Mouse (Mus musculus): ENCODE data around the gene Tent5b. TPM values are rescaled to one million over a fixed set of nuclear protein-coding genes. Genes with fewer than 3 reads are reported as not detected.

Tent5b gene
- polyA plus RNA-seq, 1 experiment = 0.30 TPM

DNA sequence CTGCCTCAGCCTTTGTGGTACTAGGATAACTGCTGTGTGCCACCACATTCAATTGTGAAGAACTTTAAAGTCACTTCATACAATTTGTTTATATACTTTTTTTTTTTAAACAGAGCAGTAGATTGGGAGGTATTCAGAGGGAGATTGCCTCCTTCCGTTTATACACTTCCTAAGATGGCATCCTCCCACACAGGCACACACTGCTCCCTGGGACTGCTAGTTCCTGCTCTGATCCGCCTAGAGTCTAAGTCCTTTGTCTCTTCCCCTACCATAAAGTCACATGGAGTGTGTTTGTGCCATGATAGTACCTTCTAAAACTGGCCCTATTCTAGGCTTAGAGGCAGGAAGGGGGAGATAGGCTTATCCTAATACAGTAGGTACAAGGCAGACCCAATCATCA, 41.6 kb downstream of the Tent5b start:
- 63% methylated on average over 2 of the region's 2 CpGs for WGBS
- no peak for DNase-seq (ENCODE audit: low read depth in 1 of 2, low spot score in 2 of 2)
- Histone ChIP-seq H3K4me1 (ENCODE audit: control insufficient read depth, insufficient read depth, insufficient read length) (peaks cover 7% of the 10 kb centered on the region; the same call in 1 of the 2 replicates), H3K36me3 (ENCODE audit: control insufficient read depth, insufficient read depth, low read length) (no peaks in the 10 kb centered on the region), H3K27me3 (ENCODE audit: control insufficient read depth, insufficient read depth, low read length) (peaks cover 11% of the 10 kb centered on the region; the same call in 1 of the 2 replicates), H3K27ac (ENCODE audit: insufficient read depth, low read length) (no peak overlapping the region), H3K4me3 (ENCODE audit: extremely low read depth, insufficient read depth, insufficient read length) (no peak overlapping the region)
- no peak for TF ChIP-seq POLR2A (IDR thresholded peaks at IDR 0.05; ENCODE audit: low read depth, low read length)
- no peak for TF ChIP-seq CTCF (IDR thresholded peaks at IDR 0.05; ENCODE audit: extremely low read depth, insufficient read depth, insufficient read length, insufficient replicate concordance)

DNA sequence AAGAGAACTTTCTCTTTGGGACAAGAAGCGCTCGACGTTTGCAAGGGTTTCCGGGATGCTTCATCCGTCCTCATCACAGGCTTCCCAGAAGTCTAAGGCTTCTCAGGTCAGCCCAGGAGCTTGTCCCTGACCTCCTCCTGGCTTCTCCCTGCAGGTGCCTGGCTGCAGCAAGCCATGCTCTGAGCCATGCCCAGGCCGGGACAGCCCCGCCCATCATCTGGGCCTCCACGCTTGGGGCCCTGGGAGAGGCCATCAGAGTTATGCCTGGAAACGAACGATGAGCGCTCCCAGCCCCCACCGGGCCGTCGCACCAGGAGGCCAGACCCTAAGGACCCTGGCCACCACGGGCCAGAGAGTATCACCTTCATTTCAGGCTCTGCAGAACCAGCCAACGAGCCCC, 47.9 kb downstream of the Tent5b start:
- Histone ChIP-seq H3K4me3 (ENCODE audit: extremely low read depth, insufficient read depth, insufficient read length) (no peak overlapping the region), H3K36me3 (ENCODE audit: control insufficient read depth, insufficient read depth, low read length) (peaks cover 9% of the 10 kb centered on the region), H3K27ac (ENCODE audit: insufficient read depth, low read length) (no peak overlapping the region), H3K4me1 (ENCODE audit: control insufficient read depth, insufficient read depth, insufficient read length) (no peaks in the 10 kb centered on the region; the same call in 1 of the 2 replicates), H3K27me3 (ENCODE audit: control insufficient read depth, insufficient read depth, low read length) (no peaks in the 10 kb centered on the region)
- TF ChIP-seq POLR2A (IDR thresholded peaks at IDR 0.05; ENCODE audit: low read depth, low read length) = no peak
- no peak for TF ChIP-seq CTCF (IDR thresholded peaks at IDR 0.05; ENCODE audit: extremely low read depth, insufficient read depth, insufficient read length, insufficient replicate concordance)
- no peak for DNase-seq (ENCODE audit: low read depth in 1 of 2, low spot score in 2 of 2)
- 87% methylated on average over 16 of the region's 16 CpGs for WGBS

DNA sequence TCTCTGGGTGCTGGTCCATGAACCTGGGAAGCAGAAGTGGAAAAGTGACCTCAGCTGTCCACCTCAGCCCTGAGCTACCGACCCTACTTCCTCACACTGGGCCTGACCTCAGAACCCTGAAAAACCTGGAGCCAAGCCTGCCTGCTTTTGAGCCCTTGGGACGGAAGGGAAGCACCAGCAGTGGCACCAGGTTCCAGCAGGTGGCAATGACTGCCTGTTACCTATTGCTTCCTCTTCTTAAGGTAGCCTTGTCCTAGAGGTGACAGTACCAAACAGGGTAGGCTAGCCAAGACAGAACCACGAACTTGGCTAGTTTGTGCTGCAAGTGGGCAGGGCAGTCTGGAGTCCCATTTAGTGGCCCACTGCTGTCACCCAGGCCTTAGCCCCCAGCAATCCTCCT, 52.8 kb downstream of the Tent5b start:
- Histone ChIP-seq H3K36me3 (ENCODE audit: control insufficient read depth, insufficient read depth, low read length) (peaks cover 26% of the 10 kb centered on the region), H3K27me3 (ENCODE audit: control insufficient read depth, insufficient read depth, low read length) (no peaks in the 10 kb centered on the region), H3K4me1 (ENCODE audit: control insufficient read depth, insufficient read depth, insufficient read length) (no peaks in the 10 kb centered on the region; the same call in 1 of the 2 replicates), H3K27ac (ENCODE audit: insufficient read depth, low read length) (no peak overlapping the region), H3K4me3 (ENCODE audit: extremely low read depth, insufficient read depth, insufficient read length) (no peak overlapping the region)
- 87% methylated on average over 3 of the region's 3 CpGs for WGBS
- no peak for TF ChIP-seq POLR2A (IDR thresholded peaks at IDR 0.05; ENCODE audit: low read depth, low read length)
- TF ChIP-seq CTCF (IDR thresholded peaks at IDR 0.05; ENCODE audit: extremely low read depth, insufficient read depth, insufficient read length, insufficient replicate concordance) = no peak
- DNase-seq (ENCODE audit: low read depth in 1 of 2, low spot score in 2 of 2) = no peak

DNA sequence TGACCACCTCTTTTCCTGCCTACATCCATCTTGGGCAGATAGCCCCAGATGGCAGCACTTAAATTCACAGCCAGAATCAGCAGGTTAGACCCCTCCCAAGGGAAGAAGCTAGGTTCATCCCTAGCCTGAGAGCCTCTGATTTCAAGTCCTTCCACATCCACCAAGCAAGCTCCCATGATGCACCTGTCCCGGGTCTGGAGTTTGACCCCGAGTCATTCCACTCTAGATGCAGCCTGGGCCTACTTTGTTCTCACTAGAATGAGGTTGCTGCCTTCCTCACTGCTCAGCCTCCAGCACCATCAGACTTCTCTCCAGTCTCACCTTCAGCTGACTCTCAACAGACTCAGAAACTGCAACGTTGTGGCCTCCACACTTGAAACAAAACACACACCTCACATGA, 56.1 kb downstream of the Tent5b start:
- no peaks in the 10 kb centered on the region for H3K27me3 ChIP-seq (ENCODE audit: control insufficient read depth, insufficient read depth, low read length)
- no peak overlapping the region for H3K27ac ChIP-seq (ENCODE audit: insufficient read depth, low read length)
- no peaks in the 10 kb centered on the region for H3K4me1 ChIP-seq (ENCODE audit: control insufficient read depth, insufficient read depth, insufficient read length)
- TF ChIP-seq CTCF (IDR thresholded peaks at IDR 0.05; ENCODE audit: extremely low read depth, insufficient read depth, insufficient read length, insufficient replicate concordance) (no peak), POLR2A (IDR thresholded peaks at IDR 0.05; ENCODE audit: low read depth, low read length) (no peak)
- peaks cover 29% of the 10 kb centered on the region for H3K36me3 ChIP-seq (ENCODE audit: control insufficient read depth, insufficient read depth, low read length)
- DNase-seq (ENCODE audit: low read depth in 1 of 2, low spot score in 2 of 2) = no peak
- WGBS = 86% methylated on average over 3 of the region's 3 CpGs
- no peak overlapping the region for H3K4me3 ChIP-seq (ENCODE audit: extremely low read depth, insufficient read depth, insufficient read length)

DNA sequence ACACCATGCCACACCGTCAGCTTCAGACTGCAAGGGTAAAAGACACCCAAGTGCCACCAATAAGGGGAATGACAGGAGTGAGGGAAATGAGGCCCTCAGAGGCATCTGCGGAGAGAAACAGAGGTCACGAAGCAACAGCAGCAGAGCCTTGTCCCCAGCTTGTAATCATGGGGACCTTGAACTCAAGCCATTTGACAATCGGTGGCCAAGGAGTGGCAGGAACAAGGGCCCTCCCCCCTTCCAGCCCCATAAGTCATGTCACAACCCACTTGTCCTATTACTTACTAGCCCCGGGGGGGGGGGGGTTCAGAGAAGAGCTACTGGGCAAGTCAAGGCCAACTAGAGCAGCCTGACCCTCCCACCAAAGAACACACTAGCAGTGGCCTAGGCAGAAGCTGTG, 56.7 kb downstream of the Tent5b start:
- Histone ChIP-seq H3K4me1 (ENCODE audit: control insufficient read depth, insufficient read depth, insufficient read length) (no peaks in the 10 kb centered on the region), H3K36me3 (ENCODE audit: control insufficient read depth, insufficient read depth, low read length) (peaks cover 29% of the 10 kb centered on the region), H3K4me3 (ENCODE audit: extremely low read depth, insufficient read depth, insufficient read length) (no peak overlapping the region), H3K27me3 (ENCODE audit: control insufficient read depth, insufficient read depth, low read length) (no peaks in the 10 kb centered on the region), H3K27ac (ENCODE audit: insufficient read depth, low read length) (no peak overlapping the region)
- no peak for DNase-seq (ENCODE audit: low read depth in 1 of 2, low spot score in 2 of 2)
- WGBS = 86% methylated on average over 5 of the region's 5 CpGs
- TF ChIP-seq POLR2A (IDR thresholded peaks at IDR 0.05; ENCODE audit: low read depth, low read length) (no peak), CTCF (IDR thresholded peaks at IDR 0.05; ENCODE audit: extremely low read depth, insufficient read depth, insufficient read length, insufficient replicate concordance) (no peak)

Other genes starting within 250 kb of the Tent5b start
- gene Map3k6, start 239.3 kb upstream of the Tent5b start, polyA plus RNA-seq (2012; rRNA removed) = 4.0 and 5.8 TPM in 2 replicates
- gene Sytl1, start 217.0 kb upstream of the Tent5b start, polyA plus RNA-seq (2012; rRNA removed) = 6.8 and 7.1 TPM in 2 replicates
- 58.0 and 61.0 TPM in 2 replicates for gene Tmem222, start 202.3 kb upstream of the Tent5b start, polyA plus RNA-seq (2012; rRNA removed)
- 33.0 and 33.3 TPM in 2 replicates for gene Wdtc1, start 126.7 kb upstream of the Tent5b start, polyA plus RNA-seq (2012; rRNA removed)
- gene Slc9a1, start 110.4 kb upstream of the Tent5b start, polyA plus RNA-seq (2012; rRNA removed) = 39.4 and 46.9 TPM in 2 replicates
- gene Trnp1, start 18.4 kb downstream of the Tent5b start, polyA plus RNA-seq (2012; rRNA removed) = 0.49 and 0.99 TPM in 2 replicates
- gene Kdf1, start 38.8 kb downstream of the Tent5b start, polyA plus RNA-seq (2012; rRNA removed) = 0.65 and 0.76 TPM in 2 replicates
- 28.6 and 28.7 TPM in 2 replicates for gene Nudc, start 65.9 kb downstream of the Tent5b start, polyA plus RNA-seq (2012; rRNA removed)
- gene Nr0b2, start 73.2 kb downstream of the Tent5b start, polyA plus RNA-seq (2012; rRNA removed) = 3.2 and 4.0 TPM in 2 replicates
- 3.7 and 6.0 TPM in 2 replicates for gene Gpatch3, start 94.6 kb downstream of the Tent5b start, polyA plus RNA-seq (2012; rRNA removed)
- 36.1 and 55.9 TPM in 2 replicates for gene Gpn2, start 104.2 kb downstream of the Tent5b start, polyA plus RNA-seq (2012; rRNA removed)
- gene Sfn, start 122.0 kb downstream of the Tent5b start, polyA plus RNA-seq (2012; rRNA removed) = 15.5 and 26.1 TPM in 2 replicates
- 133 and 134 TPM in 2 replicates for gene Zdhhc18, start 170.0 kb downstream of the Tent5b start, polyA plus RNA-seq (2012; rRNA removed)
- gene Pigv, start 192.5 kb downstream of the Tent5b start, polyA plus RNA-seq (2012; rRNA removed) = 14.5 and 16.0 TPM in 2 replicates

All from spleen, adult 2 months (tissue).